Mouse (Mus musculus) liver, postnatal 0 days (tissue): ENCODE data around the gene Cadm3.
A peak's percentile ranks its signal among the peaks of the same experiment; 100 is the strongest.

Experiments
- CTCF ChIP-seq: sonication (generic); IDR thresholded peaks from 2 replicates; pipeline ENCODE4 v1.5.1; 2016; ENCODE audit warnings: antibody characterized with exemption, low read depth
- EP300 ChIP-seq: IDR thresholded peaks from 2 replicates; pipeline ENCODE4 v1.6.1; 2016; ENCODE audit warnings: antibody characterized with exemption, low read depth, mild to moderate bottlenecking

GRCm38 (mm10) chr1:173329185-173329584 is 38.3 kb downstream of the Cadm3 start:
- TF ChIP-seq CTCF: no peak
- TF ChIP-seq EP300: peak; percentile 92
